Mouse (Mus musculus): Measurements from ENCODE around the gene C1rl. TPM values are rescaled to one million over a fixed set of nuclear protein-coding genes. Genes with fewer than 3 reads are reported as not detected.

C1rl gene
- polyA plus RNA-seq (2015; fragmentation: Nextera tagmentation; extraction: Ambion mirVana): 0.90 and 1.4 TPM in 2 replicates

GRCm38 (mm10) chr6:124492842-124493561 is at the start of gene C1rl:
Gene C1rl (plus strand): TSS chr6:124493113.

DNA sequence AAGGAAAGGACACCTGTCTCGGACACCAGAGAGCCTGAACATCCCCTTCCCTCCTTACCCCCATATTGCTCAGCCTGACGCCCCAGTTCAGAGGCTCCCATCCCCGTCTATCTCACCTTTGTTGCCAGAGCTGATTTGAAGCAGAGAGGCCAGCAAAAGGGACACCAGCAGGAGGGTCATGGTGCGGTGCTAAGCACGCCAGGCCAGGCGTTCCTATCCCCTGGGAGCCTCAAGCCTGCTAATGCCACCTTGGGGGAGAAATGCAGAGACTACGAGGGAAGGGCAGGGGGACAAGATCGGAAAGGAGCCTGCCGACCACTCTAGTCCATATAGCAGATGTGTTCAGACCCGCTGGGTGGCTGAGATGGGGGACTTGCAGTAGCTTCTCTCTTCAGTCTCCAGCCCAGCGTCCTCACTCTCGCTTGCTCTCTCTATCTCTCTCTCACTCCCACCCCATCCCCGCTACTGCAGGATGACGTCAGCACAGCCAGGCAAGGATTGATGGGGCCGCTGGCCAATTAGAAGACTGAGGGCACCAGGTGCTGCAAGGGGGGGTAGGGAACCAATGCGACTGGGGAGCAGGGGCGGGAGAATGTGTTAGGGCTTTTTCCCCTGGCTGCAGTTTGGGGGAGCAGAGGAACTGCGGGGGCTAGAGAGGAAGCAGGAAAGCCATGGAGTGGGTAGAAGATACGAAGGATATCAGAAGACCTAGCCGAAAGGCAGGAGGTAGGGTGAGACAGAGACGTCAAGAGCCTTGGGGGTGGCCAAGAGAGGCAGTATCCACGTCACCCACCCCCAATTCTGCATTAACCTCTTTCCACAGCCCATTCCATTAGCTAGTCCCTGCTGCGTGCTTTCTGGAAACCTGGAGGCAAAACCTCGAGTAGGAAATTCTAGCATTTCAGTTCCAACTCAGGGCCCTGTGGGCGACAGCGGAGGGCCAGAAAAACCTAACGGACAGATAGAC is 28.3 kb upstream of the C1rl start, which contains the start of gene Clstn3:
TSS of gene Clstn3 (minus strand) at position 490 of the 967 bp plus-strand sequence.

GRCm38 (mm10) chr6:124512355-124512836 is 19.5 kb downstream of the C1rl start, which contains the start of gene C1ra:
Gene C1ra (plus strand): TSS chr6:124512405.

DNA sequence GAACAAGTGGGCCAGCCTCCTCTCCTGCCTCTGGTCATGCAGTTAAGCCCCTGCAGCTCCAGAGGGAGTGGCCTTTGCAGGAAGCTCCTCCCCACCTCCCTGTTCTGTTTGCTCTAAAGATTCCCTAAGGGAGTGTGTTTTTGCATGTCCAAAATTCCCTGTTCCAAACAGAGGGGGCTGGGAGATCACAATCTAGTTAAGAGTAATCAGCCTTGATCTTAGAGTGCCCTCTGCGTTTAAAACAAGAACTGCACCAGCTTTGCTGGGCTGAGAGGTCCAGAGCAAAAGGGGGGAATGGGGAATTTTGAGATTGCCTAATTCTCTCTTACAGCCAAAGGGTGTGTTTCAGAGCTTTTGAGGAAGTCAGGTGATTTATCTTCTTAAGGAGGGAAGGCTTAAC is 49.4 kb downstream of the C1rl start, which contains the start of gene C1s1:
TSS of gene C1s1 (minus strand) at position 76 of the 400 bp plus-strand sequence.

Other genes with a start within 250 kb of the C1rl start
- 3.5 and 5.4 TPM in 2 replicates for gene Cd163, start 188.5 kb upstream of the C1rl start, polyA plus RNA-seq (2015; fragmentation: Nextera tagmentation; extraction: Ambion mirVana)
- gene Pex5, start 78.0 kb upstream of the C1rl start, polyA plus RNA-seq (2015; fragmentation: Nextera tagmentation; extraction: Ambion mirVana): 26.6 and 28.5 TPM in 2 replicates
- 1.3 and 5.7 TPM in 2 replicates for gene Clstn3, start 28.3 kb upstream of the C1rl start, polyA plus RNA-seq (2015; fragmentation: Nextera tagmentation; extraction: Ambion mirVana)
- 11.6 and 13.0 TPM in 2 replicates for gene C1ra, start 19.3 kb downstream of the C1rl start, polyA plus RNA-seq (2015; fragmentation: Nextera tagmentation; extraction: Ambion mirVana)
- gene C1s1, start 49.2 kb downstream of the C1rl start, polyA plus RNA-seq (2015; fragmentation: Nextera tagmentation; extraction: Ambion mirVana): 23.2 and 25.6 TPM in 2 replicates
- gene C1rb, start 77.2 kb downstream of the C1rl start, polyA plus RNA-seq (2015; fragmentation: Nextera tagmentation; extraction: Ambion mirVana): not detected in 2 replicates
- gene C1s2, start 143.0 kb downstream of the C1rl start, polyA plus RNA-seq (2015; fragmentation: Nextera tagmentation; extraction: Ambion mirVana): 0.12 TPM in 1 of 2 replicates, not detected in the other
- 70.4 and 70.6 TPM in 2 replicates for gene Lpcat3, start 169.9 kb downstream of the C1rl start, polyA plus RNA-seq (2015; fragmentation: Nextera tagmentation; extraction: Ambion mirVana)
- gene Emg1, start 219.1 kb downstream of the C1rl start, polyA plus RNA-seq (2015; fragmentation: Nextera tagmentation; extraction: Ambion mirVana): 114 and 121 TPM in 2 replicates
- gene Phb2, start 219.2 kb downstream of the C1rl start, polyA plus RNA-seq (2015; fragmentation: Nextera tagmentation; extraction: Ambion mirVana): 334 and 346 TPM in 2 replicates
- 6.7 and 11.0 TPM in 2 replicates for gene Ptpn6, start 245.6 kb downstream of the C1rl start, polyA plus RNA-seq (2015; fragmentation: Nextera tagmentation; extraction: Ambion mirVana)
- gene Grcc10, start 248.3 kb downstream of the C1rl start, polyA plus RNA-seq (2015; fragmentation: Nextera tagmentation; extraction: Ambion mirVana): 290 and 323 TPM in 2 replicates